Mouse (Mus musculus): Measurements from ENCODE around the gene Dip2b.
A peak's percentile ranks its signal among the peaks of the same experiment; 100 is the strongest.

The Dip2b gene

DNA sequence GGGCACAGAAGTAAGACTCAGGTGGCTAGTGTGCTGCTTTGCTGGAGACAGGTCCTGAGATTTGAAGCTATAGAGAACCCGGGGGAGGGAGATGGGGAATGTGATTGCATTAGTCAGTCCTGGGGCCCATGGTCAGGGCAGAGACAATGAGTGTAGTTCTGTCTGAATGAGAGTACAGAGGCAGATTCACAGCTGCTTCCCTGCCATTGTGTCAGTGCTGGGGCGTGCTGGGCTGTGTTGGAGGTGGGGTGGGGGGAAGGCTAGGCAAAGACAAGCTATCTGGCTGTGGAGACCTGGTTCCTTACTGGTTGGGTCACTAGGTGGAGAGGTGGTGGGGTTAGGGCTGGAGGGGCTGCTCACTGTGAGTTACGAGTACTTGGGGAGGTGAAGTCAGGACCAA is 14.3 kb downstream of the Dip2b start:
- no peak for DNase-seq

DNA sequence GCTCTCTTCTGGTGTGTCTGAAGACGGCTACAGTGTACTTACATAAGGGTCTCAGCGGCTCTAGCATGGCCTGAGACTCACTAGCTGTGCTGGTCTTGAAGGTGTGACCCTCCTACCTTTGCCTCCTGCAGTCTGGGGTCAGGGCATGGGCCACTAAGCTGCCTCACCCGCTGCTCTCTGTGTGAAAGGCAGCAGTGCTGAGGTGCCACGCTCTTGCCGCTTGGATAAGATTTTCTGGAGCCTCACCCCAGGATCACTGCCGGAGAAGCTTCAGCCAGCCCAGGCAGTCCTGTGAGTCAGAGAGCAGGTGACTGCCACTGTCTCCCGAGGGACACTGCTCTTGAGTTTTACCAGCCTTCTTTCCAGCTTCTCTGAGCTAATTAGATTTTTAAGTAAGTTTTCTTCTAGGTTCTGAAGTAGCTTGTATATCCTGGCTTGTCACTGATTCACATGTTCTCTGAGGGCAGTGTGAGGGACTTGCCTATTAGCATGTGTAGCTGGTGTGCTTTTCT is 18.0 kb downstream of the Dip2b start:
- DNase-seq: no peak

DNA sequence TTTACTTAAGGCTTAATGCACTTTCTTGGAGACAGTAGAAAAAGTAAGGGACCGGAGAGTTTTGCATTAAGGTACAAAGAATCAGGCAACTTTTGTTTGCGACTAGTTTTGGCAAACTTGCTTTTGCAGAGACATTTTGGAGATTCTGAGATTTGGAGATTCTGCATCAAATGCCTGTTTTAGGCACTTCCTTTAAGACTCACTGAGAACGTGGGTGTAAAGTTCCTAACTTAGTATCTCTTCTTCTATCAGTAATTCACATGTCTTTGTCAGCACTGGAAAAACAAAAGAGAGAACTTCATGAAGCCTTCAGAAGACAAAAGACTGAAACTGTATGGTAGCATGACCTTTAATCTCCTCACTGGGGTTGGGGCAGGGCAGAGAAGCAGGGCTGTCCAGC is 19.2 kb downstream of the Dip2b start:
- DNase-seq: no peak

DNA sequence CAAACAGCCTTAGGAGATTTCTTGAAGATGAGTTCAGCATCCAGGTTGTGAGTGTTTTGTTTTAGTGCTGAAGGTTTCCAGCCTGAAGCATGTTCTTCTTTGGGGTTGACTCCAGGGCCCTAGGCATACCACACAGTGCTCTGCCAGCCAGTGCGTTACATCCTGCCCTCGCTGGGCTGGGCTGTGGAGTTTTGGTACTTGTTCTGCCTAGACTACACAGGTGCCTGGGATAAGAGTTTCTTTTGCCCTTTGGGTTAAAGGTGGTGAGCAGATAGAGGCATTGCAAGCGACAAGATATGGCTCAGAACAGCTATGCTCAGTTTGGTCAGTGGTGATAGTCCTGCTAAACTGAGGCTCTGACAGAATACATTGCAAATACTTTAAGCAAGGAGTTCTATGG is 19.7 kb downstream of the Dip2b start:
- no peak for DNase-seq

DNA sequence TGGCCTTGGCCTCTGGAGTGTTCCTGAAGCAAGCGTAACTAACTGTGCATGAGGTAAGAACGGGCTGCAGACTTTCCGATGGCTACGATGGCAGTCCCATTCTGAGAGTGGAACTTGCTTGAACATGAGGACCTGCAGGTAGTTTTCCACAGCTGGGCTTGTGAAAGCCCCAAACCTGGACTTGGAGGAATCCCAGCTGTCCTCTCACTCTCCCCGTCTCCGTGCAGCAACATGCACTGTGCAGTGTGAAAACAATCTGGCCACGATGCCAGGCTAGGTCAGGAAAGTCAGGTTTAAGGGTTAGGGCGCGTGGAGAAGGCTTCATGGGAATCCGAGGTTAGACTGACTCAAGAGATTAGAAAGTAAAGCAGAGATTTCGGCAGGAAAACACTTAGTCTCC is 20.4 kb downstream of the Dip2b start:
- DNase-seq: no peak

DNA sequence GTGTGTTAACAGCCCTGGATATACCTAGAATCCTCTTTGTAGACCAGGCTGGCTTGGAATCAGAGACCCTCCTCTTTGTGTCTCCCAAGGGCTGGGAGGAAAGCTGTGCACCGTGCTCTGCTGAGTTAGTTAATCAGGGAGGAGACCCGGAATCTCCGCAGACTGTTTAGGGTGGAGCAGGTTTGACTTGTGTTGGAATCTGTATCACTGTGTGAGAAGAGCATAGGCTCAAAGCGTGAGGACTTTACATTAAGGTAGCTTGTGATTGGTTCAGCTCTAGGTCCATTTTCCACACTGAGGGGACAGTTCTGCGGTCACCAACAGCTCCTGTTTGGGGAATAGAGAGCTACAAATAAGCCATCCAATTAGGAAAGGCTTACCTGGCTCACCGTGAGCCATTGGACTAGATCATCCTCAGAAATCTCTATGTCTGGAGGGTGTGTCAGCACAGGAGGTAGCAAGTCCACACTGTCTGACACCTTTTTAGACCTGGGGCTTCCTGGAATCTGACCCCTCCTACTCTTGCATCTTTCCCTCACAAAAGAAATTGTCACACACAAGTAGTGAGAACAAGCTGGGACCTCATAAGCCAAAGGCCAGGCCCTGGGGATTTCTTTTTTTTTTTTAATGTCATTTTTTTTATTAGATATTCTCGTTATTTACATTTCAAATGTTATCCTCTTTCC is 21.3 kb downstream of the Dip2b start:
- DNase-seq: no peak

DNA sequence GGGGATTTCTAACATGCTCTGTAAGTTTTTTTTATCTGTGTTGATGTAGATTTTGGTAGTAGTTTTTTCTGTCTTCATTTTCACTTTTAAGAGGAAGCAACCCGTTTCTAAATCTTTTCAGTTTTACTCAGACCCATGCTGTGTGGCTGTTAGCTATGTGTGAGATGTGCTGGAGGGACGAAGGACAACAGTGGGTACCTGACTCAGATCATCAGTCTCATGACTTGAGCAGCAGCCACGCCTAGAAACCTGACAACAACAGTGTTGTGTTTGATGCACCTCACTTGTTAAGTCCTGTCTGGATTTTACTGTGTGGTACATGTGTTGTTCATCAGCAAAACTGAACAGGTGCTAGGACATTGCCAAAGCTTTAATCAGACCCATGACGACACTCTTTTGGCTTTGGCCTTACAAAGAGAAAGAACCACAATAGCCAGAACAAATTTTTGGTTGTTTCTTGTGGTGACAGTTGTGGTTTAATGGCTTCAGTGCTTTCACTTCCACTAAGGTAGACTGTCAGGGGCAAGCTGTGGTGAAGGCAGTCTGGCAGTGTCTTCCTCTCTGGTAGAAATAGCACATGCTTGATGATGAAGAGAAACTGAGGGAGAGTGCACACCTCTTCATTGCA is 22.2 kb downstream of the Dip2b start:
- no peak for DNase-seq

DNA sequence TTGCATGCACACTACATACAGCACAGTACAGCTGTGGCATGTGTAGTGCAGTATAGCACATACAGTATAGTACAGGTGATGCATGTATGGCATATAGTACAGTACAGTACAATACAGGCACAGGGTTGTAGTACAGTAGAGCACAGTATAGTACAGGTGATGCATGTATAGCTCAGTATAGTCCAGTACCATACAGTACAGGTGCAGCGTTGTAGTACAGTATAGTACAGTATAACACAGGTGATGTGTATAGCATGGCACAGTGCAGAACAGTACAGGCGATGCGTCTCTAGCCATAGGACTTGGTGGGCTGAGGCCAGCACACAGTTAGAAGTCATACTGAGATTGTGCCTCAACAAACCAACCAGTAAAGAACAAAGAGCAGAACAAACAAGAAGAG is 22.9 kb downstream of the Dip2b start:
- no peak for DNase-seq

DNA sequence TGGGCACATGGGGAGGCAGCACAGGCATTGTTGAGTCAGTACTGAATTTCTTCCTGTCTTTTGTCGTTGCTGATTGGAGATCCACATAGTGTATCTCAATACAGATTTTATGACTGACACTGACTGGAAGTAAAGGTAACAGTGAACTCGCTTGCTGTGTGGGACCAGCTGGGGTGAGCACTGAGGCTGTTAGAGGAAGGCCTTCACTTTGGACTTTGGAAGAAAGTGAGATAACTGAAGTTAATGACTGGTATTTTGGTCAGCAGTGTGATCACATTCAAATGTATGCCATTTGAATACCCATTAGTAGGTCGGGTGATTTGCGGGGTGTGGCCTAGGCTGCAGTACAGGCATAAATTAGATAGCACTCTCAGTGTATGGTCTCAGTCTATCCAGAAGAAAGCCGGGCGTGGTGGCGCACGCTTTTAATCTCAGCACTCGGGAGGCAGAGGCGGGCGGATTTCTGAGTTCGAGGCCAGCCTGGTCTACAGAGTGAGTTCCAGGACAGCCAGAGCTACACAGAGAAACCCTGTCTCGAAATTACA is 24.8 kb downstream of the Dip2b start:
- DNase-seq: no peak

DNA sequence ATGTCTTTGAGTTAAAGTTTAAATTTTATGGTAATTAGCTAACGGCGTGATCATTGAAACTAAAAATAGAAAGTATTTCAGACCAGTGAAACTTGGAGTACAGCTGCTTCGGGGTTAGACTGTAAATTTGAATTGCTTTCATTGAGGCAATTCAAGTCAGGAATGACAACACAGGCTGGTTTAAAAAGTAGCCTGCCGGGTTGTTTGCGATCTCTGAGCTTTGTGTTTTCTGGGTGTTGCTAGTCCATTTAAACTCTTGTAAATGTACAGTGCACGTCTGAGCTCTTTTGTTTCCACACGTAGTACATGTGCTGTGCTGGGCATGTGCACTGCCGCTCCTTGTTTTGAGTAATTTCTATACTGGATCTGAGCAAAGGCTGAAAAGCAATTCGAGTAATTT is 28.2 kb downstream of the Dip2b start:
- DNase-seq: no peak

DNA sequence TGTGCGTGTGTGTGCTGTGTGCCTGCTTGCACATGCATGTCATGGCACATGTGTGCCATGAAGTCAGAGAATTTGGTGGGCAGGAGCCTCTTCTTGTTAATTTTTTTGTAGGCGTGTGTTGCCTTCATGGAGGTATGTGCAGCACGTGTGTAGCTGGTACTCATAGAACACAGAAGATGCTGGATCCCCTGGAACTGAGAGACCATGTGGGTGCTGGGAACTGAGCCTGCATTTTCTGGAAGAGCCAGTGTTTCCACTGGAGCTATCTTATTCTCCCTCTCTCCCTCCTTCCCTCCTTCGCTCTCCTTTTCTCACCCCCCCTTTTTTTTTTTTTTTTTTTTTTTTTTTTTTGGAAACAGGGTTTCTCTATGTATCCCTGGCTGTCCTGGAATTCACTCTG is 30.6 kb downstream of the Dip2b start:
- no peak for DNase-seq

DNA sequence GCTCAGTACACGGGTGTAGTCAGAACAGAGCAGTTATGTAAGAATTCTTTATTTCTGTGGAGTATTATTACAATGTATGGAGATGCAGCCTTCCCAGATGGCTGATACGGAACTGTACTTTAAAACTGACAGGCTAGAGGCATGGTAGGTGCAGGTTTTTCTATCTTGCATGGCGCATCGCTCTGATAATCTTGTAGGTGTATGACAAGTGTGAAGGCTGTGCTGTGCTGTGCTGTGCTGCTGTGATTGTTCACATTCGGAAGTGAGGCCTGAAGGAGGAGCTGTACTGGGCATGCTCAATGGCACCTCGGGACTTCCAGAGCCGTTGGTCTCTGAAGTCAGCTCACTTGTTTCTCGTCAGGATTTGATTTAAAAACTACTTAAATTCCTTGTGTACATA is 31.6 kb downstream of the Dip2b start:
- no peak for DNase-seq

DNA sequence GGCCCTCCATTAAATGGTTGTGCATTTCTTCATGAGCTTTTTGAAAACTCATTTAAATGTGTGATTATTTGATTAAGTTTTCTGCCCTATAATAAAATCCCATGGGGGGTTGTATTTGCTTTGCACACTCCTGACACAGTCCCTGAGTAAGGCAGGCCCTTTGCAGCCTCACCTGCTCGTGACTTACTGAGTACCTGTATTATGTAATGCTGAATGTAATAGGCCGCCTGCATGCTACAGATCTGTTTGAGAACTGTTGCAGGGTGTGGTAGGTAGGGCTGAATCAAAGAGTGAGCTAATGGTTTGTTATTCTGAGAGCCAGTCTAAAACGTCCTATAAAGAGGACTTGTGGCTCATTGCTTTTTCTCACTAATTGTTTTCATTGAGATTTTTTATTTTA is 33.4 kb downstream of the Dip2b start:
- no peak for DNase-seq

DNA sequence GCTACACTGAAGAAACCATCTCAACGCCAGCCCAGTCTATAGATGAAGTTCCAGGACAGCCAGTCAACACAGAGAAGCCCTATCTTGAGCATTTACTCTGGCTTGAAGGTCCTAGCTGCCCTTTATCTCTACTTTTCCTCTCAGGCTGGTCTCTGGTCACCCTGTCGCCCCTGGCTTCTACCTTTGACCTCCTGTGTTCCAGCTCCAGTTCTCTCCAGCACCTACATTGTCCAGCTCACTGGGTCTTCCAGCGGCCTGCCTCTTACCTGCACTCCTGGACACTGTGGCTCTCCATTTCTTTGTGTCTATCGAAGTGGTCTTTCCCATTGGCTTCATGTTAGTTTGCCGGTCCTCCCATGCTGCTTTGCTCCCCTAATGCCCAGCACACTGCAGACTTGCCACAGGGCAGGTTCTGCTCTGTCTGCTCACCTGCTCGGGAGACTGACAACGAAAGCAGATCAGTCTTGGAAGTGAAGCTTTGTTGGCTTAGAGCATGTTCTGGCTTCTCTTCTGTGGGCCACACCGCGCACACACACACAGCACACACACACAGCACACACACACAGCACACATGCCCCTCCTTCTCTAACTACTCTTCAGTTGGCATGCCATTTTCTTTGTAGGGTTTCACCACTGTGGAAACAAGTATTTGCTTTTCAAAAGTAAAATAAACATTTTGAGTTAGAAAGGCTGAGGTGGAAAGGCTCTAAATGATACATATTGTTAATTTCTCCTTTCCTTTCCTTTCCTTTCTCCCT is 35.4 kb downstream of the Dip2b start:
- DNase-seq: no peak

DNA sequence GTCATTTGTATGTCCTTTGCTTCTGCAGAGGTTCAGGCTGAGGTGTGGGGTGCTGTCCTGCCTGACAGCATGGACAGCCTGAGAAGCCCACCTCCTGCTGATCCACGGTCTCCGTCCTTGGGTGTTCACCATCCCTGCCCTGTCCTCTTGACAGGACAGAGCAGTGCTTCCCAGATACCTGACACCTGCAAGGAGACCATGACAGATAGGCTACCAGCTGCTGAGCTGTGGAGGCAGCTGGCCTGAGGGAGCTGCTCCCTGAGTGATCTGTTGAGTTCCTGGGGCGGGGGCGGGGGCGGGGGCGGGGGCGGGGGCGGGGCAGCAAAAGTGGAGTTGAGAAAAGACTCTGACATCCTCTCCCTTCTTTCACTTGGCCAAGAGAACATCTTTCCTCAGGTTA is 36.3 kb downstream of the Dip2b start:
- DNase-seq: peak; percentile 30

DNA sequence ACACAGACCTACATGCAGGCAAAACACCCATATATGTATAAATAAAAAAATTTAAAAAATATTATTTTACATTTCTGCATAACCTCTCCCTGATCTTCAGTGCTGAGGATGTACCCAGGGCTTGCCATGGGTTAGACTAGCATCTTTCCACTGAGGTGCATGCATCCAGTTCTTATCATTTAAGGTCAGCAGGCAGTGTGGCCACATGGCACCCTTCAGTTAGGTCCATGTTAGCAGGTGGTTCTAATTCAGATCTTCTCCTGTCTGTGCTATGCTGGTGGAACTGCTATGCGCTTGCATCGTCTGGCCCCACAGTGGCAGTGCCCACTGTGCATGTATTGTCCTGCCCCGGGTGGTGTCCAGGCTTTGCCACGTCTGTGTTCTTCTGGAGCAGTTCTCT is 37.9 kb downstream of the Dip2b start:
- no peak for DNase-seq

DNA sequence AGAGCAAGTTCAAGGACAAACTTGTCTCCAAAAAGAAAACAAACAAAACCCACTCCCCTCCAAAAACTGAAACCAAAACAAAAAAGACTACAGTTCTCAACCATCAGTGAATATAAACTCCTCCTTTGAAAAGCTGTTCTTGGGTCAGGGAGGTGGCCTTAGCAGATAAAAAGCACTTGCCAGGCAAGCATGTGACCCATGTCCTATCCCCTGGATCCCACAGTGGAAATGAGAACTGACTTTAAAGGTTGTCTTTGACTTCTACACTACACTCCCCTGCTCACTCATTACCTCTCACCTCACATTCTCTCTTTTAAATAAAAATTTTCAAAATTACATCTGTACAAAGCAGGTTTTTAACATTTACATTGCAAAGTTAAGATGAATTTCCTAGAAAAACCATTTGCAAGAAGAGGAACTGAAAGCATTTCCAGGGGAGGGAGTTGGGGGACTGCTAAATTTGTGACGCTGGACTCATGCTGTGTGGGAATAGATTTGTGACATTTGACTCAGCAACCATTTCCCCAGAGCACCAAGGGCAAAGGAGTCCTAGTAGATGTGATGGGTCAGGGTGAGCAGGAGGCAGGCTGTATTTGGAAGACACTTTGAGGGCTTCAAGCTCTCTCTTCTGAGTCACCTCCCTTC is 42.5 kb downstream of the Dip2b start:
- no peak for DNase-seq

DNA sequence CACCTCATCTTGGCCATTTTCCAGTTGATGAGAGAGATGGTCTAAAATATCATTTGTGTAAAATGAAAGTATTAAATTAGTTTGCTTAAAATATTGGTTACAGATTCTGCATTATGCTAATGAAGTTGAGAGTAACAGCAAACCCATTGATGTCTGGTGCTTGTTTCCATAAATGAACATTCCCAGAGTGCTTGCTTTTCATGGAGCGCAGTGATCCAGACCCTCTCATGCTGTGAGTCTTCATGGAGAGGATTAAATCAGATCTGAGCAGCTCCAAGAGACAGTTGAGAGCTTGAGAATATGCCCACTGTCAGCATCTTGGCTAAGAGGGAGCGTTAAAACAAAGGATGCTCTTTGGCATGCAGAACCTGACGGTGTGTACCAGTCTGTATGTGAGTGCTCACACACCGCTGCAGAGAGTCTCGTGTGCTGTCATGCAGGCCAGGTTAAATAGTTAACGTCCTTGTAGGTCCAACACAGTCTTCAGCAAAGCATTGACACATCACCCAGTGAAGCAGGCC is 43.1 kb downstream of the Dip2b start:
- no peak for DNase-seq

DNA sequence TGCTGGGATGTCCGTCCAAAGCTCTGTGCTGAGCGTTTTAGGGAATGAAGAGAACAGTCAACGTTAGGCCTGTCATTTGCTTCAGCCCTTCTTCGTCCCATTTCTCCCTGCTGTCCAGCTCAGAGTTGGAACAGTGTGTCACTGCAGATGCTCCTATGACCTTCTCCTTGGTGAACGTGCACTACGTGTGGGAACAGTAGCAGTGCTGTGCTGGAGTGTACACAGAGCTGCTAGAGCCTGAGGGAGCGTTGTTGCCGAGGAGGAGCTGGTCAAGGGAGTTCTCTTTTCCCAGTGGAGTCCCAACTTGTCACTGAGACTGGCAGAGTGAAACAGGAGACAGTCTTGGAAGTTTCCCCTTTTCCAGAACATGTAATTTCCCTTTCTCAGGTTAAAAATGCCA is 43.6 kb downstream of the Dip2b start:
- DNase-seq: no peak

DNA sequence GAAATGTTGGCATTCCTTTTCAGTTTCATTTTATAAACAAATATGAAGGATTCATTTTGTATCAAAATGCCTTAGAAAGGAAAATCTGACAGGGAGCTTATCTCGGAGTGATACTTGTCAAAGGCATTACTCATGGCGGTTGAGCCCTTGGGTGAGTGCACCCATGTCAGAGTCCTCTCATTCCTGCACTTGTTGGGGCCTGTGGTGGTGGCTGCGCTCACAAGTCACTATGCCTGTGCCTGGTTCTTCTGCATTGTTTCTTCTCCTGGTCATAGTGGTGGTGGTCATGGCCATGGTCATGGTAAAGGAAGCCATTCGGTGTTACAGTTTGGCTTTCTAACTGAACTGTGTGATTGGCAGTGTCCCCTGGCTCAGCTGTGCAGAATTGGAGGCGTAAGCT is 44.3 kb downstream of the Dip2b start:
- no peak for DNase-seq

DNA sequence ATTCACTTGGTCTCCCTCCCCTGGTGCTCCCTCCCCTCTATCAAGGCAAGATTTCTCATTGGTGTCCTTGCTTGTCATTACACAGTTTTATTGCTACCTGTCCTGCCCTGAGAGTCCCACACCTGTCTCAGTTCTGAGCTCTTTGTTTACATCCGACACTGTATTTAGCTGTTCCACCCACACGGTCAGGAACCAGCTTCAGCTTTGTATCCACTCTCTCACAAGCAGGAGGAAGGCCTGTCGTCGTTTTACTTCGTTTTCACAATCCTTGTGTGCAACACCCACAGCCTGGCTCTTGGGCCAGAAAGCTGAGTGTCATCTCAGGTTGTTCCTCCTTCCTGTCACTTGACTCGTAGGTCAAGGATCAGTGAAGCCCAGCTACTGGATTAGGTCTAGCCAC is 45.4 kb downstream of the Dip2b start:
- DNase-seq: no peak

DNA sequence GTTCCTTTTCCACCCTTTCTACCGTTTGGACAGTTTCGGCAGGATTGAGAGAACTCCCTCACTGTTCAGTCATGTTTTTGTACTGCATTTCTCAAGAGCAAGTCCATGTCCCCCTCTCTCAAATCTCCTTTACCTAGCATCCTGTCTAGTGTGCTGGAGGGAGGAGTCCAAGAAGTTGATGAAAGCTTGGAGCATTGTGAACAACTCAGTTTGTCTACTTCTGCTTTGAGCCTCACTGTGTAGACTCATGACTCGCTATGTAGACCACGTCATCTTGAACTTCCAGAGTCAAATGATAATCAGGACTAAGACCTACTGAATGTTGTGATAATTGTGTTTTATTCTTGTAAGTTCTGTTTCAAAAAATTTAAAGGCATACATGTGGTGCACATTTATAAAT is 46.4 kb downstream of the Dip2b start:
- DNase-seq: no peak

DNA sequence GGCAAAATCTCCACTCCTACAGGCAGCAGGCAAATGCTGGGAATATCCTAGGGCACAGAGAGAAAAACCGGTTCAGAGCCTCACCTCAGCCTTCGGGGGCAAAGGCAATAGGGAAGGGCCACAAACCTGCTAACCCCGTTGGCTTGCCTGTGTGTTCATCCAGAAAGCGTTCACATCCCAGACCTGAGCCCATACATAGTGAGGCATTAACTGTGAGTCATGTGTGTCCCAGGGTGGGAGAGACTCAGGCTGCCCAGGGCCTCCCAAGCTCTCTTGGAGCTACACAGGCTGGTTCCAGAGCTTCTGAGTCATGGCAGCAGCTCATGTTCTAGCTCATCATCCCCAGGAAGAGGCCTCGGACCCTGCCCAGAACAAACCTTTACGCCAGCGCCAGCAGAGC is 49.6 kb downstream of the Dip2b start:
- no peak for DNase-seq

Measured in embryo, embryonic 11 days (tissue).